Mouse (Mus musculus) heart, embryonic 15.5 days (tissue): Measurements from ENCODE around the gene Rsph14. TPM values are rescaled to one million over a fixed set of nuclear protein-coding genes. Genes with fewer than 3 reads are reported as not detected.

Source experiments
- polyA plus RNA-seq: library from polyadenylated mRNA; unstranded; fragments of >200 nt; fragmentation: Nextera tagmentation; extraction: Ambion mirVana; gene quantifications from 2 replicates; pipeline ENCODE4 v1.2.1, GENCODE M21; 2015

Gene Rsph14
- polyA plus RNA-seq, 1 experiment from 2014 or later, result not detected

Other genes starting within 250 kb of the Rsph14 start
- gene Gnaz, start 65.4 kb downstream of the Rsph14 start, polyA plus RNA-seq, result 1.2 and 1.7 TPM in 2 replicates
- gene Rab36, start 4.5 kb upstream of the Rsph14 start, polyA plus RNA-seq, result 2.2 and 4.1 TPM in 2 replicates
- gene Bcr, start 28.0 kb upstream of the Rsph14 start, polyA plus RNA-seq, result 9.7 and 10.2 TPM in 2 replicates
- 19.4 and 24.3 TPM in 2 replicates for gene Specc1l, start 179.5 kb upstream of the Rsph14 start, polyA plus RNA-seq